Mouse (Mus musculus): ENCODE data around the gene Cldn11. TPM values are rescaled to one million over a fixed set of nuclear protein-coding genes. Genes with fewer than 3 reads are reported as not detected.

The Cldn11 gene
- polyA plus RNA-seq, 1 experiment from 2014 or later, result 1.1 TPM

DNA sequence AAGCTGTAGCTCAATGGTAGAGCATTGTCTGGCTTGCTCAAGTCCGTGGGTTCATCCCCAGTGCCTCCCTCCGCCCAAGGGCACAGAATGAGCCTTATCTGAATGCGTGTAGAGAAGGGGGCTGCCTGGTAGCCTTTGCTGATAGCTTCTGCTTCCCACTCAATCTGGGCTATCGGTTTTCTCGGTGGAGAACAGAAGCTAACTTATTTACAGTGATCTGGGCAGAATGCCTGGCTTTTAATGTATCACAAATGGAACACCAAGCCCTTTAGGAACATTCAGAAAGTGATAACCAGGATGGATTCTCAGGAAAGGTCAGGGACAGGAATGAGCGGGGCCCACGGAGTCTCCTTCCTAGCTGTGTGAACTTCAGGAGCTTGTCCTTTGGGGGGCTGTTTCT, 1.1 kb upstream of the Cldn11 start:
- H3K27me3 ChIP-seq (replicated peaks; ENCODE audit: control insufficient read depth, insufficient read depth, low read length), result no peaks in the 10 kb centered on the region

DNA sequence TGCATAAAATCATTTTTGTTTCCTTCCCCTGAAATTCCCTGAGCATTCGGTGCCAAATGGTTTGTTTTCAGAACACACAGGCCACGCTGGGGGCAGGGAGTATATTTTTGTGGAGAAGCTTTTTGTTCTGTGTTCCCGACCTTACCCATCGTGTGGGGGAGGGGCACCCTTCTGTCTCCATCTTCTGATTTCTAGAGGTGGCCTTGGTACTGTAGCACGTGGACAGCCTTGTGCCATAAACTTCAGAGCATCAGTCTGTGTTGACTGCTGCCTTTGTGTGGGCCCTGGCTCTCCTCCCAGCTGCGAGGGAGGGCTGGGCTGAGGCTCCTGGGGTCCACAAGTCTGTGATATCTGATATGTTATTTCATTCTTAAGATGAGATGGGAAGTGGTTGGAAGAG, 2.4 kb downstream of the Cldn11 start:
- no peak overlapping the region for H3K4me3 ChIP-seq (ENCODE audit: low read depth, low read length)
- H3K27me3 ChIP-seq (replicated peaks; ENCODE audit: control insufficient read depth, insufficient read depth, low read length), result no peaks in the 10 kb centered on the region
- H3K9me3 ChIP-seq (ENCODE audit: control insufficient read depth), result no peaks in the 10 kb centered on the region
- WGBS, result 56% methylated on average over 6 of the region's 6 CpGs
- TF ChIP-seq CTCF (IDR thresholded peaks at IDR 0.05; ENCODE audit: low read depth), result no peak
- H3K4me1 ChIP-seq (replicated peaks; ENCODE audit: control insufficient read depth, insufficient read depth, low read length), result no peaks in the 10 kb centered on the region
- ATAC-seq, result no peak
- no peaks in the 10 kb centered on the region for H3K36me3 ChIP-seq (ENCODE audit: control insufficient read depth, insufficient read depth)
- no peak overlapping the region for H3K27ac ChIP-seq (ENCODE audit: low read depth, low read length)
- no peak overlapping the region for H3K4me2 ChIP-seq (replicated peaks; ENCODE audit: low read depth)
- H3K9ac ChIP-seq (ENCODE audit: low read depth, low read length), result no peak overlapping the region

More for the DNA sequence above, 1.1 kb upstream of the Cldn11 start:
- WGBS, result 82% methylated on average over 7 of the region's 7 CpGs
- ATAC-seq, result no peak
- Histone ChIP-seq H3K4me3 (ENCODE audit: low read depth, low read length) (no peak overlapping the region), H3K36me3 (ENCODE audit: control insufficient read depth, insufficient read depth) (no peaks in the 10 kb centered on the region), H3K4me2 (replicated peaks; ENCODE audit: low read depth) (no peak overlapping the region), H3K9ac (ENCODE audit: low read depth, low read length) (no peak overlapping the region), H3K27ac (ENCODE audit: low read depth, low read length) (no peak overlapping the region), H3K4me1 (replicated peaks; ENCODE audit: control insufficient read depth, insufficient read depth, low read length) (no peaks in the 10 kb centered on the region), H3K9me3 (ENCODE audit: control insufficient read depth) (no peaks in the 10 kb centered on the region)
- no peak for TF ChIP-seq CTCF (IDR thresholded peaks at IDR 0.05; ENCODE audit: low read depth)

DNA sequence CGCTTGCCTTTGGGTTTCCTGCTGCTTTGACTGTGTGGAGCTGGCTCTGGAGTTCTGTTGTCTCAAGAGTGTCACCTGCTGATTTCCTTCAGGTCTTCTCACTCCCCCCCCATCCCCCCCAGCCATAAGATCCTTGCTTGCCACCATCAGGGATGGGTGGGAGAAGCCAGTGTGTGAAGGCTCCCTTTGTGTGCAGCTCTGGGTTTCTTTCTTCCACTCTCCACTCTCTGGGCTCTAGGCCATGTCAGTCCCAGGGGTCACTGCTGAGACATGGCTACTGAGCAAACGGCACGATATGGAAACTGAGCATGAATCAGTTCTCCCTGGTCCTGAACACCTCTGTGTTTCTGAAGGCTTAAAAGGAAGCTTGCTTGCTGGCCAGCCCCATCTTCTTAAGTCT, 6.4 kb downstream of the Cldn11 start:
- Histone ChIP-seq H3K36me3 (ENCODE audit: control insufficient read depth, insufficient read depth) (no peaks in the 10 kb centered on the region), H3K4me1 (replicated peaks; ENCODE audit: control insufficient read depth, insufficient read depth, low read length) (no peaks in the 10 kb centered on the region), H3K4me2 (replicated peaks; ENCODE audit: low read depth) (no peak overlapping the region), H3K4me3 (ENCODE audit: low read depth, low read length) (no peak overlapping the region), H3K9me3 (ENCODE audit: control insufficient read depth) (no peaks in the 10 kb centered on the region), H3K27me3 (replicated peaks; ENCODE audit: control insufficient read depth, insufficient read depth, low read length) (no peaks in the 10 kb centered on the region), H3K9ac (ENCODE audit: low read depth, low read length) (no peak overlapping the region), H3K27ac (ENCODE audit: low read depth, low read length) (no peak overlapping the region)
- ATAC-seq, result no peak
- WGBS, result 71% methylated on average over 3 of the region's 3 CpGs
- no peak for TF ChIP-seq CTCF (IDR thresholded peaks at IDR 0.05; ENCODE audit: low read depth)

DNA sequence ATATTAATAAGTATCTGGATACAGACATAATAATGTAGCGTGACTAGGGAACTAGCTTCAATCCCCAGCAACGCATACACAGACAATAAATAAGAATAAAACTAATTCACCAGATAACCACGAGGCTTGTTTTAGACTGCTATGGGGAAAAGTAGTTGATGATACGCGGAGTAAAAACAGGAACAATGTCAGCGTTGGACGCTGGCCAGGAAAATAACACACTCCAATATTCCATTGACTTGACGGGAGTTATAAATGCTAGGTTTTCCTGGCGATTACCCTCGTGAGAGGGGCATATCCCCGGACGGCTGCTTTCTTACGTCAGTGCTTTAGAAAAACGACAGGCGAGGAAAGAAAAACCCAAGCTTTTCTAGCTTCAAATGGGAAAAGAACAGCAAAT, 8.1 kb downstream of the Cldn11 start:
- Histone ChIP-seq H3K27ac (ENCODE audit: low read depth, low read length) (no peak overlapping the region), H3K4me1 (replicated peaks; ENCODE audit: control insufficient read depth, insufficient read depth, low read length) (no peaks in the 10 kb centered on the region), H3K9ac (ENCODE audit: low read depth, low read length) (no peak overlapping the region), H3K36me3 (ENCODE audit: control insufficient read depth, insufficient read depth) (no peaks in the 10 kb centered on the region), H3K4me2 (replicated peaks; ENCODE audit: low read depth) (no peak overlapping the region), H3K27me3 (replicated peaks; ENCODE audit: control insufficient read depth, insufficient read depth, low read length) (no peaks in the 10 kb centered on the region), H3K9me3 (ENCODE audit: control insufficient read depth) (no peaks in the 10 kb centered on the region), H3K4me3 (ENCODE audit: low read depth, low read length) (no peak overlapping the region)
- ATAC-seq, result no peak
- WGBS, result 62% methylated on average over 15 of the region's 15 CpGs
- TF ChIP-seq CTCF (IDR thresholded peaks at IDR 0.05; ENCODE audit: low read depth), result no peak

- Histone ChIP-seq H3K9ac (ENCODE audit: low read depth, low read length) (no peak overlapping the region), H3K27ac (ENCODE audit: low read depth, low read length) (no peak overlapping the region), H3K36me3 (ENCODE audit: control insufficient read depth, insufficient read depth) (no peaks in the 10 kb centered on the region), H3K9me3 (ENCODE audit: control insufficient read depth) (no peaks in the 10 kb centered on the region), H3K4me3 (ENCODE audit: low read depth, low read length) (no peak overlapping the region), H3K4me2 (replicated peaks; ENCODE audit: low read depth) (no peak overlapping the region), H3K27me3 (replicated peaks; ENCODE audit: control insufficient read depth, insufficient read depth, low read length) (no peaks in the 10 kb centered on the region), H3K4me1 (replicated peaks; ENCODE audit: control insufficient read depth, insufficient read depth, low read length) (no peaks in the 10 kb centered on the region)
- 80% methylated on average over 10 of the region's 10 CpGs for WGBS
- no peak for TF ChIP-seq CTCF (IDR thresholded peaks at IDR 0.05; ENCODE audit: low read depth)
- ATAC-seq, result no peak
Measured at GRCm38 (mm10) chr3:31160046-31160445, 10.3 kb downstream of the Cldn11 start.

DNA sequence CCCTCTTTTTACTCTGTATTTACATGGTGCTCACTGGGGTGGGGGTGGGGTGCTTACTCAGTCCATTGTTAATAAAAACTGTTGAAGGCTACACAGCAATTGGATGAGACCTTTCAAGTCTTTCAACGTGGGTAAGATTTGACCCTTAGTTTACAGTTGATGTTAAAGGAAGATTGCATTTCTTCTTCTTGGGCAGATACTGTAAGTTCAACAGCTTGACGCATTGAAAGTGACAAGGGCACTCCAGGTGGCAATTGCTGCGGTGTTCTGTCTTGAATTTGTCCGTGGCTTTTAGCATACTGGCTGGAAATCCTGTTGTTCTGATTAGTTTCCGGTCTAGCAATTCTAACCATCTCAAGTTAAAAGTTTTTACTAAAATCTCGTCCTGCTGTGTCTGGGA, 11.6 kb downstream of the Cldn11 start:
- H3K4me2 ChIP-seq (replicated peaks; ENCODE audit: low read depth), result no peak overlapping the region
- WGBS, result 62% methylated on average over 6 of the region's 6 CpGs

DNA sequence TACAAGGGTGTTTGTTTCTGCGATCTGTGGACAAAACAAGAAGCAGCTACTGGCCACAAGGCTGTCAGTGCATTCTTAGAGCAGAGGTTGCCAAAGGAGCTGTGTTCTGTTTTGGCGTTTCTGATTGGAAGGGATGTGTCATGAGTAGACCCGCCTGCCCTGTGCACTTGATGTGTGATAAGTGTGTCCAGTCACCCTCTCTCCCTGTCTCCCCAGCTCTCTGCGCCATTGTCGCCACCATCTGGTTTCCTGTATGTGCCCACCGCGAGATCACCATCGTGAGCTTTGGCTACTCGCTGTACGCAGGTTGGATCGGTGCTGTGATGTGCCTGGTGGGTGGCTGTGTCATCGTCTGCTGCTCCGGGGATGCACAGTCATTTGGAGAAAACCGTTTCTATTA, 13.1 kb downstream of the Cldn11 start:
- no peak overlapping the region for H3K9ac ChIP-seq (ENCODE audit: low read depth, low read length)
- H3K4me3 ChIP-seq (ENCODE audit: low read depth, low read length), result no peak overlapping the region
- H3K9me3 ChIP-seq (ENCODE audit: control insufficient read depth), result no peaks in the 10 kb centered on the region
- H3K36me3 ChIP-seq (ENCODE audit: control insufficient read depth, insufficient read depth), result no peaks in the 10 kb centered on the region
- no peak overlapping the region for H3K4me2 ChIP-seq (replicated peaks; ENCODE audit: low read depth)
- TF ChIP-seq CTCF (IDR thresholded peaks at IDR 0.05; ENCODE audit: low read depth), result no peak
- no peak overlapping the region for H3K27ac ChIP-seq (ENCODE audit: low read depth, low read length)
- WGBS, result 91% methylated on average over 14 of the region's 14 CpGs
- no peaks in the 10 kb centered on the region for H3K27me3 ChIP-seq (replicated peaks; ENCODE audit: control insufficient read depth, insufficient read depth, low read length)
- no peak for ATAC-seq
- 0 out of 2 replicates have a peak, but pooled peaks cover 3% of the 10 kb centered on the region for H3K4me1 ChIP-seq (replicated peaks; ENCODE audit: control insufficient read depth, insufficient read depth, low read length)

More for the DNA sequence above, 11.6 kb downstream of the Cldn11 start:
- no peaks in the 10 kb centered on the region for H3K9me3 ChIP-seq (ENCODE audit: control insufficient read depth)
- H3K4me1 ChIP-seq (replicated peaks; ENCODE audit: control insufficient read depth, insufficient read depth, low read length), result 0 out of 2 replicates have a peak, but pooled peaks cover under 1% of the 10 kb centered on the region
- H3K9ac ChIP-seq (ENCODE audit: low read depth, low read length), result no peak overlapping the region
- H3K27me3 ChIP-seq (replicated peaks; ENCODE audit: control insufficient read depth, insufficient read depth, low read length), result no peaks in the 10 kb centered on the region
- H3K27ac ChIP-seq (ENCODE audit: low read depth, low read length), result no peak overlapping the region
- no peak for ATAC-seq
- no peaks in the 10 kb centered on the region for H3K36me3 ChIP-seq (ENCODE audit: control insufficient read depth, insufficient read depth)
- TF ChIP-seq CTCF (IDR thresholded peaks at IDR 0.05; ENCODE audit: low read depth), result no peak
- no peak overlapping the region for H3K4me3 ChIP-seq (ENCODE audit: low read depth, low read length)

Measured in intestine, postnatal 0 days (tissue).